Mouse (Mus musculus): ENCODE data around the gene Gpt2.

GRCm38 (mm10) chr8:85476970-85477545, 15.3 kb upstream of the Gpt2 start:
- no peak for TF ChIP-seq CTCF (IDR thresholded peaks at IDR 0.05; ENCODE audit: low read depth, low read length)
- 0 out of 2 replicates have a peak, but pooled peaks have one; percentile 5 for TF ChIP-seq POLR2A (IDR thresholded peaks at IDR 0.05; ENCODE audit: extremely low read depth, insufficient read depth, low read length)

Data from liver, adult 2 months (tissue).